Mouse (Mus musculus) CH12.LX (cell line): ENCODE results near the gene Tmem59l. TPM values are rescaled to one million over a fixed set of nuclear protein-coding genes. Genes with fewer than 3 reads are reported as not detected.

Source experiments
- DNase-seq: peaks from one replicate; pipeline ENCODE4 v3.0.0-alpha.2; 2013; ENCODE audit errors: extremely low read depth
- H3K27ac ChIP-seq: 2 replicates; pipeline ENCODE4 v1.5.1; 2012; ENCODE audit warnings: low read depth, mild to moderate bottlenecking, control low read depth, moderate library complexity; ENCODE audit not compliant: insufficient read depth
- H3K27me3 ChIP-seq: replicated peaks from 2 replicates; pipeline ENCODE3; 2012; ENCODE audit warnings: inconsistent platforms
- H3K36me3 ChIP-seq, 2 experiments: replicated peaks in 1 of 2; 2 replicates each; pipeline versions ENCODE3 to v1.6.1; 2012; ENCODE audit warnings: inconsistent platforms in 1 of 2, low read length in 1 of 2, mild to moderate bottlenecking in 1 of 2, mixed read lengths in 1 of 2, moderate library complexity in 1 of 2; ENCODE audit not compliant: control insufficient read depth in 1 of 2, insufficient read depth in 1 of 2
- H3K4me1 ChIP-seq, 2 experiments: 2 replicates each; pipeline ENCODE4 v1.6.1; 2012; ENCODE audit warnings: inconsistent platforms in 1 of 2, moderate library complexity in 1 of 2; ENCODE audit not compliant: insufficient read depth in 2 of 2, control insufficient read depth in 1 of 2
- H3K4me2 ChIP-seq: 2 replicates; pipeline ENCODE4 v1.6.1; 2012; ENCODE audit warnings: low read depth, mild to moderate bottlenecking, control low read depth; ENCODE audit not compliant: poor library complexity, insufficient read depth, severe bottlenecking
- H3K4me3 ChIP-seq, 3 experiments: fragments of 150-350 bp in 1 of 3; sonication (generic) in 1 of 3; replicated peaks in 1 of 3; 2 replicates each; pipeline versions ENCODE3 to v1.5.1; 2011 to 2012; ENCODE audit warnings: low read depth in 2 of 3, low read length in 2 of 3, mild to moderate bottlenecking in 2 of 3, moderate library complexity in 2 of 3, control low read depth in 1 of 3, improper control_type of control experiment in 1 of 3, inconsistent platforms in 1 of 3, mixed read lengths in 1 of 3; ENCODE audit not compliant: poor library complexity in 1 of 3
- H3K79me2 ChIP-seq: replicated peaks from 2 replicates; pipeline ENCODE4 v1.6.1; 2012; ENCODE audit warnings: mild to moderate bottlenecking, moderate library complexity; ENCODE audit not compliant: control insufficient read depth, poor library complexity, insufficient read depth, severe bottlenecking; ENCODE audit errors: extremely low read depth
- H3K9ac ChIP-seq: 2 replicates; pipeline ENCODE4 v1.6.1; 2012; ENCODE audit warnings: low read depth, mild to moderate bottlenecking, control low read depth, moderate library complexity; ENCODE audit not compliant: insufficient read depth
- H3K9me3 ChIP-seq: replicated peaks from 2 replicates; pipeline ENCODE3; 2012; ENCODE audit warnings: low read length, inconsistent platforms, mixed read lengths
- BHLHE40 ChIP-seq: IDR thresholded peaks from 2 replicates; pipeline ENCODE4 v1.6.1; 2011; ENCODE audit warnings: mild to moderate bottlenecking, low read depth, low read length, improper control_type of control experiment
- CHD2 ChIP-seq: IDR thresholded peaks from 2 replicates; pipeline ENCODE4 v1.6.1; 2011; ENCODE audit warnings: low read length, improper control_type of control experiment
- CTCF ChIP-seq, 2 experiments: IDR thresholded peaks in 1 of 2; conservative IDR thresholded peaks in 1 of 2; 2 replicates each; pipeline ENCODE4 v1.5.1; 2011 to 2012; ENCODE audit warnings: low read depth in 2 of 2, low read length in 2 of 2, improper control_type of control experiment in 1 of 2, inconsistent platforms in 1 of 2, mild to moderate bottlenecking in 1 of 2, moderate library complexity in 1 of 2
- ELF1 ChIP-seq: IDR thresholded peaks from 2 replicates; pipeline ENCODE4 v1.6.1; 2014; ENCODE audit warnings: low read depth, mild to moderate bottlenecking, inconsistent platforms, low read length, improper control_type of control experiment
- EP300 ChIP-seq: IDR thresholded peaks from 2 replicates; pipeline ENCODE4 v1.6.1; 2011; ENCODE audit warnings: low read length, improper control_type of control experiment
- ETS1 ChIP-seq: conservative IDR thresholded peaks from 2 replicates; pipeline ENCODE4 v1.6.1; 2012; ENCODE audit warnings: low read depth, mild to moderate bottlenecking, inconsistent platforms, low read length, improper control_type of control experiment, moderate library complexity
- GABPA ChIP-seq: IDR thresholded peaks from 2 replicates; pipeline ENCODE4 v1.6.1; 2012; ENCODE audit warnings: low read depth, low read length, improper control_type of control experiment, inconsistent platforms; ENCODE audit not compliant: insufficient replicate concordance
- HCFC1 ChIP-seq: IDR thresholded peaks from 2 replicates; pipeline ENCODE4 v1.6.1; 2012; ENCODE audit warnings: low read depth, mild to moderate bottlenecking, inconsistent platforms, low read length, improper control_type of control experiment
- IRF4 ChIP-seq: IDR thresholded peaks from 2 replicates; pipeline ENCODE4 v1.6.1; 2014; ENCODE audit warnings: low read depth, mild to moderate bottlenecking, inconsistent platforms, low read length, improper control_type of control experiment
- JUND ChIP-seq: conservative IDR thresholded peaks from 2 replicates; pipeline ENCODE4 v1.6.1; 2011; ENCODE audit warnings: low read depth, low read length, improper control_type of control experiment
- KAT2A ChIP-seq: IDR thresholded peaks from 2 replicates; pipeline ENCODE4 v1.6.1; 2012; ENCODE audit warnings: low read length, improper control_type of control experiment, inconsistent platforms; ENCODE audit not compliant: insufficient replicate concordance
- MAFK ChIP-seq: IDR thresholded peaks from 2 replicates; pipeline ENCODE4 v1.6.1; 2011; ENCODE audit warnings: low read length, improper control_type of control experiment; ENCODE audit not compliant: insufficient replicate concordance
- MAX ChIP-seq: IDR thresholded peaks from 2 replicates; pipeline ENCODE4 v1.6.1; 2011; ENCODE audit warnings: low read length, improper control_type of control experiment
- MAZ ChIP-seq: IDR thresholded peaks from 2 replicates; pipeline ENCODE4 v1.6.1; 2012; ENCODE audit warnings: low read depth, mild to moderate bottlenecking, inconsistent platforms, low read length, improper control_type of control experiment, moderate library complexity
- MEF2A ChIP-seq: IDR thresholded peaks from 2 replicates; pipeline ENCODE4 v1.6.1; 2014; ENCODE audit warnings: low read depth, mild to moderate bottlenecking, inconsistent platforms, low read length, improper control_type of control experiment, borderline replicate concordance
- MXI1 ChIP-seq: IDR thresholded peaks from 2 replicates; pipeline ENCODE4 v1.6.1; 2011; ENCODE audit warnings: mild to moderate bottlenecking, low read depth, low read length, improper control_type of control experiment
- MYC ChIP-seq: IDR thresholded peaks from 2 replicates; pipeline ENCODE4 v1.6.1; 2011; ENCODE audit warnings: low read depth, mild to moderate bottlenecking, improper control_type of control experiment, low read length
- NELFE ChIP-seq: IDR thresholded peaks from 2 replicates; pipeline ENCODE4 v1.6.1; 2011; ENCODE audit warnings: low read depth, low read length, improper control_type of control experiment
- NRF1 ChIP-seq: IDR thresholded peaks from 2 replicates; pipeline ENCODE4 v1.6.1; 2014; ENCODE audit warnings: low read depth, mild to moderate bottlenecking, inconsistent platforms, low read length, improper control_type of control experiment, moderate library complexity
- PAX5 ChIP-seq: IDR thresholded peaks from 2 replicates; pipeline ENCODE4 v1.6.1; 2012; ENCODE audit warnings: low read length, inconsistent platforms, mixed read lengths
- POLR2A ChIP-seq: IDR thresholded peaks from 2 replicates; pipeline ENCODE4 v1.6.1; 2011; ENCODE audit warnings: low read depth, mild to moderate bottlenecking, improper control_type of control experiment, low read length
- POLR2AphosphoS2 ChIP-seq: IDR thresholded peaks from 2 replicates; pipeline ENCODE4 v1.6.1; 2011; ENCODE audit warnings: low read depth, low read length, improper control_type of control experiment
- RCOR1 ChIP-seq: conservative IDR thresholded peaks from 2 replicates; pipeline ENCODE4 v1.6.1; 2012; ENCODE audit warnings: low read depth, mild to moderate bottlenecking, inconsistent platforms, low read length, improper control_type of control experiment
- SIN3A ChIP-seq: IDR thresholded peaks from 2 replicates; pipeline ENCODE4 v1.6.1; 2012; ENCODE audit warnings: low read length, improper control_type of control experiment, inconsistent platforms
- TBP ChIP-seq: conservative IDR thresholded peaks from 2 replicates; pipeline ENCODE4 v1.6.1; 2011; ENCODE audit warnings: low read depth, low read length, improper control_type of control experiment
- TCF12 ChIP-seq: IDR thresholded peaks from 2 replicates; pipeline ENCODE4 v1.6.1; 2014; ENCODE audit warnings: low read depth, mild to moderate bottlenecking, inconsistent platforms, low read length, improper control_type of control experiment
- UBTF ChIP-seq: IDR thresholded peaks from 2 replicates; pipeline ENCODE4 v1.6.1; 2012; ENCODE audit warnings: low read depth, mild to moderate bottlenecking, inconsistent platforms, low read length, improper control_type of control experiment, moderate library complexity
- ZC3H11A ChIP-seq: IDR thresholded peaks from 2 replicates; pipeline ENCODE4 v1.6.1; 2012; ENCODE audit warnings: low read depth, mild to moderate bottlenecking, inconsistent platforms, low read length, improper control_type of control experiment
- ZMIZ1 ChIP-seq: IDR thresholded peaks from 2 replicates; pipeline ENCODE4 v1.6.1; 2012; ENCODE audit warnings: low read depth, mild to moderate bottlenecking, inconsistent platforms, low read length, improper control_type of control experiment
- ZNF384 ChIP-seq: IDR thresholded peaks from 2 replicates; pipeline ENCODE4 v1.6.1; 2012; ENCODE audit warnings: low read depth, low read length, improper control_type of control experiment, inconsistent platforms
- dilution Hi-C: fragments of 300-500 bp; cut with MboI; formaldehyde crosslinking; loops from 2 replicates; pipeline ENCODE4 v1.14.3; 2020; ENCODE audit warnings: low sequenced_read_pairs; ENCODE audit not compliant: extremely low pct_unique_long_range_greater_than_20kb, extremely low pct_ligation_motif_present
- in situ Hi-C: fragments of 300-500 bp; cut with MboI; formaldehyde crosslinking; loops from 3 replicates; pipeline ENCODE4 v1.14.3; 2019; ENCODE audit warnings: low sequenced_read_pairs, low pct_ligation_motif_present, low pct_unique_long_range_greater_than_20kb, mixed read lengths
- polyA plus RNA-seq: library from polyadenylated mRNA; unstranded; fragments of >175 nt; gene quantifications from 2 replicates; pipeline ENCODE4 v1.2.1, GENCODE M21; 2012; ENCODE audit warnings: low read depth; ENCODE audit not compliant: insufficient read length
- total RNA-seq, 2 experiments: library from RNA; depleted of rRNA; stranded (reverse); fragments of 300-350 nt in 1 of 2; fragments of >200 nt in 1 of 2; gene quantifications; 2 replicates each; pipeline ENCODE4 v1.2.3; 2012 to 2014

Gene Tmem59l
- total and polyA plus RNA-seq, 3 experiments, result not detected

DNA sequence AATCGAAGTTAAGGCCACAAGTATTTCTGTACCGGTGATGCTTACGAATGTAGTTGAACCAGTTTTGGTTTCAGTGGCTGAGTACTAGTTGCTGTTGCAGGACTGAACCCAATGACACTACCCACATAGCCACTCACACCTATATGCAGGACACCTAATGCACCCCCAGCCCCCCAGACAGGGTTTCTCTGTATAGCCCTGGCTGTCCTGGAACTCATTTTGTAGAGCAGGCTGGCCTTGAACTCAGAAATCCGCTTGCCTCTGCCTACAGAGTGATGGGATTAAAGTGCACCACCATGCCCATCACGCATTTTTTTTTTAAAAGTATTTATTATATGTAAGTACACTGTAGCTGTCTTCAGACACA lies 19.9 kb upstream of the Tmem59l start:
- peak; percentile 31; the same call in 1 of the 2 replicates for TF ChIP-seq CHD2
- 0 out of 2 replicates have a peak, but pooled peaks have one; percentile 9 for TF ChIP-seq SIN3A
- no peak for TF ChIP-seq ZNF384
- TF ChIP-seq POLR2AphosphoS2, result peak; percentile 90; the same call in 1 of the 2 replicates
- TF ChIP-seq TCF12, result no peak
- TF ChIP-seq HCFC1, result no peak
- TF ChIP-seq ELF1, result no peak
- no peak for TF ChIP-seq TBP
- TF ChIP-seq MAFK, result no peak
- TF ChIP-seq PAX5, result no peak
- TF ChIP-seq NELFE, result no peak
- no peak for TF ChIP-seq ZC3H11A
- TF ChIP-seq ETS1, result no peak
- TF ChIP-seq RCOR1, result no peak
- no peak for TF ChIP-seq MEF2A
- no peaks in the 10 kb centered on the region for H3K9me3 ChIP-seq
- peaks cover 21 to 43% of the 10 kb centered on the region in 2 experiments for H3K4me1 ChIP-seq
- dilution Hi-C loops, result no loop called here
- no peak overlapping the region for H3K9ac ChIP-seq
- H3K27ac ChIP-seq, result peak overlapping the region; percentile 7; the same call in 1 of the 2 replicates
- H3K36me3 ChIP-seq, result peaks cover 21 to 48% of the 10 kb centered on the region in 2 experiments
- in situ Hi-C loops, result loop anchor here (10.0 kb wide), 1 partner anchor 92 kb away; no protein-coding TSS in a partner anchor
- peak overlapping the region in 1 of 3 experiments; percentile 22 for H3K4me3 ChIP-seq
- no peaks in the 10 kb centered on the region for H3K27me3 ChIP-seq
- no peak overlapping the region; the same call in 1 of the 2 replicates for H3K4me2 ChIP-seq
- no peak for DNase-seq
- H3K79me2 ChIP-seq, result peaks cover 33% of the 10 kb centered on the region

DNA sequence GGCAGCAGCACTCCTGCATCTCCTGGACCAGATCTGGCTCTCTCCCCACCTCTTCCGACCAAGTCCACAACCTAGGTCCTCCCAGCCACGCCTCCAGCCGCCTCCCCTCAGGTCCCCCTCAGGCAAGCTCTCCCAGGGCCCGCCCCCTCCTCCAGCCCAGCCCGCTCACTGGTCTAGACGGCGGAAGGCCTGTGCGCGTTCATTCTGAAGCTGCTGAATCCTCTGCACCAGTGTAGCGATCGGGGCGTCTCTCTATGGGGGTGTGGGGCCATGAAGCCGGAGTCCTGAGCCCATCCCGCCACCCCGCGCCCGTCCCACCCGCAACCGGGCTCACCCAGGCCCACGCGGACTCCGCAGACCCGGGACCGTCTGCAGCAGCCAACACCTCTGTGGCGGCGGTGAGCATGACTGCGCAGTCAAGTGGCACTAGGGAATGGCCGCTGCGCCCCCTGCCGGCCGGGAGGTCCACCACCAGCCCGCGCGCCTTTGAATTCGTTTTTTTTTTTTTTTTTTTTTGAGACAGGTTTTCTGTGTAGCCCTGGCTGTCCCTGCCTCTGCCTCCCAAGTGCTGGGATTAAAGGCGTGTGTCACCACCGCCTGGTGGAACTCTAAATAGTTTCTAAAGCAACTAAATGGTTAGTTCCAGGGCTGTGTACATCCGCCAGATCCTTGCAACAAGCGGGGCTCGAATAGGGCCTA lies 19.3 kb upstream of the Tmem59l start, which contains the start of gene Rex1bd:
Gene Rex1bd (minus strand): TSS at position 425 of the 699 bp plus-strand sequence.
- H3K27ac ChIP-seq, result peak within 1 kb of the TSS; percentile 70
- in situ Hi-C loops, result loop anchor here (10.0 kb wide), 1 partner anchor 92 kb away; no protein-coding TSS in a partner anchor
- H3K79me2 ChIP-seq, result peaks cover 28% of the 10 kb centered on the region
- dilution Hi-C loops, result no loop called here
- H3K36me3 ChIP-seq, result peaks cover 21 to 46% of the 10 kb centered on the region in 2 experiments
- H3K27me3 ChIP-seq, result no peaks in the 10 kb centered on the region
- H3K4me1 ChIP-seq, result peaks cover 18 to 44% of the 10 kb centered on the region in 2 experiments
- H3K9ac ChIP-seq, result peak within 1 kb of the TSS; percentile 91
- peak within 1 kb of the TSS; percentile 55 to 74 (median 61) for H3K4me3 ChIP-seq
- H3K4me2 ChIP-seq, result peak within 1 kb of the TSS; percentile 89
- H3K9me3 ChIP-seq, result no peaks in the 10 kb centered on the region
- peak; percentile 96 for DNase-seq
- TF ChIP-seq ZNF384 (peak; percentile 98), CHD2 (peak; percentile 71), UBTF (no peak; the same call in 1 of the 2 replicates), SIN3A (peak; percentile 88; the same call in 1 of the 2 replicates), RCOR1 (no peak; the same call in 1 of the 2 replicates), JUND (no peak), MYC (0 out of 2 replicates have a peak, but pooled peaks have one; percentile 8), MAX (no peak), EP300 (no peak), POLR2A (peak; percentile 69), HCFC1 (peak; percentile 79), CTCF (conservative IDR thresholded peaks at IDR 0.05 in 1 of 2, IDR thresholded peaks at IDR 0.05 in 1 of 2; ENCODE audit: low read depth in 2 of 2, low read length in 2 of 2) (peak in 1 of 2 experiments; percentile 78; a peak in 2 of 4 replicates), GABPA (peak; percentile 32; the same call in 1 of the 2 replicates), BHLHE40 (0 out of 2 replicates have a peak, but pooled peaks have one; percentile 13), IRF4 (no peak), ZMIZ1 (peak; percentile 85), MAZ (peak; percentile 84), MXI1 (peak; percentile 75), KAT2A (peak; percentile 60; the same call in 1 of the 2 replicates), POLR2AphosphoS2 (peak; percentile 96; the same call in 1 of the 2 replicates), ELF1 (peak; percentile 39; the same call in 1 of the 2 replicates), NRF1 (peak; percentile 56)
